Mouse (Mus musculus) forebrain, embryonic 16.5 days (tissue): ENCODE results near the gene Sumo1. TPM values are rescaled to one million over a fixed set of nuclear protein-coding genes. Genes with fewer than 3 reads are reported as not detected.
A peak's percentile ranks its signal among the peaks of the same experiment; 100 is the strongest.

ENCODE experiments used
- ATAC-seq: fragments of 200-750 bp; cut with Nextera tagmentation; 2 replicates; pipeline ENCODE4 v1.8.0; 2017; ENCODE audit warnings: mild to moderate bottlenecking, moderate library complexity
- H3K27ac ChIP-seq: fragments of 300-500 bp; sonication (generic); 2 replicates; pipeline ENCODE4 v1.5.1; 2014; ENCODE audit warnings: low read length, control low read depth
- H3K27me3 ChIP-seq: fragments of 300-500 bp; sonication (generic); replicated peaks from 2 replicates; pipeline ENCODE4 v1.6.1; 2014; ENCODE audit warnings: low read length; ENCODE audit not compliant: control insufficient read depth, insufficient read depth
- H3K36me3 ChIP-seq: fragments of 300-500 bp; sonication (generic); 2 replicates; pipeline ENCODE4 v1.6.1; 2014; ENCODE audit not compliant: control insufficient read depth, insufficient read depth
- H3K4me1 ChIP-seq: fragments of 300-500 bp; sonication (generic); replicated peaks from 2 replicates; pipeline ENCODE4 v1.6.1; 2014; ENCODE audit warnings: low read length; ENCODE audit not compliant: control insufficient read depth, insufficient read depth
- H3K4me2 ChIP-seq: fragments of 300-500 bp; sonication (generic); 2 replicates; pipeline ENCODE4 v1.6.1; 2014; ENCODE audit warnings: mild to moderate bottlenecking, low read length, control low read depth
- H3K4me3 ChIP-seq: fragments of 300-500 bp; sonication (generic); replicated peaks from 2 replicates; pipeline ENCODE4 v1.5.1; 2014; ENCODE audit warnings: mild to moderate bottlenecking, low read length, control low read depth
- H3K9ac ChIP-seq: fragments of 300-500 bp; sonication (generic); replicated peaks from 2 replicates; pipeline ENCODE4 v1.6.1; 2014; ENCODE audit warnings: low read depth, low read length, control low read depth
- H3K9me3 ChIP-seq: fragments of 300-500 bp; sonication (generic); 2 replicates; pipeline ENCODE4 v1.6.1; 2016; ENCODE audit warnings: low read length; ENCODE audit not compliant: control insufficient read depth
- WGBS: fragments of 180-500 bp; shearing (Covaris S2); extraction: QIAGEN DNeasy Blood & Tissue Kit; methylation state at CpG from one replicate; pipeline ENCODE4 v1.1.7; 2014; 5-methylcytosine and 5-hydroxymethylcytosine counted together
- polyA plus RNA-seq: library from polyadenylated mRNA; unstranded; fragments of >200 nt; fragmentation: Nextera tagmentation; extraction: Ambion mirVana; gene quantifications from 2 replicates; pipeline ENCODE4 v1.2.1, GENCODE M21; 2015

Gene Sumo1
- polyA plus RNA-seq, 1 experiment from 2014 or later = 406 TPM

DNA sequence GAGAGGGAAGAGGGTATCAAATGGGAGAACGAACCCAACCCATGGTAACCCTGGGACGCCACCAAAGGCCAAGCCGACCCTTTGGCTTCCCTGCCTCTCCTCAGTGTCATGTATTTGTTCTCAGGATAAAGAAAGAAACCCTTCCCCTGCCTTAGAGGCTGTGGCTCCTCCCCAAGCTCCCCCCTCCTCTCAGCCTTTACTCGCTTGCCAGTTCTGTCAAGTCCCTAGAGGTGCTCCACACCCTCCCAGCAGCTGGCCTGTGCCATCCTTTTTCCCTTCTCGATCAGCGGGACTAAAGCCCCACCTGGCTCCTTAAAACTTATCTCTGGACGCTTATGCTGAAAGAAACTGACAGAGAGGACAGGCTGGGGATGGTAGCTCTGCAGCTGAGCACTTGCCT is 63.6 kb downstream of the Sumo1 start:
- H3K27ac ChIP-seq = no peak overlapping the region
- WGBS = 58% methylated on average over 7 of the region's 7 CpGs
- ATAC-seq = no peak
- no peak overlapping the region for H3K9ac ChIP-seq
- no peaks in the 10 kb centered on the region for H3K27me3 ChIP-seq
- H3K4me2 ChIP-seq = no peak overlapping the region
- no peak overlapping the region for H3K4me3 ChIP-seq
- no peaks in the 10 kb centered on the region for H3K36me3 ChIP-seq
- peaks cover 12% of the 10 kb centered on the region for H3K4me1 ChIP-seq
- H3K9me3 ChIP-seq = no peaks in the 10 kb centered on the region

DNA sequence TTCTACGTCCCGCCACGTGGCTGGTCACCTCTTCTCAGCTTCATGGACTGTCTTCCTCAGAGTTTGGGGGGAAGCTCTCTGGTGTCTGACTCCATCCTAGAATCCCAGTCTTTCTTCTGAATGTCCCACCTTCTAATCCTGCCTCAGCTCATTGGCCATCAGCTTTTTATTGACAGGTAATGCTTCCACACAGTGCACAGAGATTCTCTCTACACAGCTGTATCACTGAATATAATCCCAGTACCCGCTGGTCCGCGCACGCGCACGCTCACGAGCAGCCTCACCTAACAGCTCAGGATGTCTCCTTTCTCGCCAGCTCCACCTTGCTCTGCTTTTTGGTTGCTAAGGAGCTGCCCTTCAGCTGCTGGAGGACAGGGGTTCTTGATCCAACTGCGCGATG is 64.2 kb downstream of the Sumo1 start:
- Histone ChIP-seq H3K27me3 (no peaks in the 10 kb centered on the region), H3K27ac (no peak overlapping the region), H3K9ac (no peak overlapping the region), H3K4me1 (peaks cover 12% of the 10 kb centered on the region), H3K36me3 (no peaks in the 10 kb centered on the region), H3K9me3 (no peaks in the 10 kb centered on the region), H3K4me2 (no peak overlapping the region), H3K4me3 (no peak overlapping the region)
- 90% methylated on average over 13 of the region's 13 CpGs for WGBS
- ATAC-seq = no peak

DNA sequence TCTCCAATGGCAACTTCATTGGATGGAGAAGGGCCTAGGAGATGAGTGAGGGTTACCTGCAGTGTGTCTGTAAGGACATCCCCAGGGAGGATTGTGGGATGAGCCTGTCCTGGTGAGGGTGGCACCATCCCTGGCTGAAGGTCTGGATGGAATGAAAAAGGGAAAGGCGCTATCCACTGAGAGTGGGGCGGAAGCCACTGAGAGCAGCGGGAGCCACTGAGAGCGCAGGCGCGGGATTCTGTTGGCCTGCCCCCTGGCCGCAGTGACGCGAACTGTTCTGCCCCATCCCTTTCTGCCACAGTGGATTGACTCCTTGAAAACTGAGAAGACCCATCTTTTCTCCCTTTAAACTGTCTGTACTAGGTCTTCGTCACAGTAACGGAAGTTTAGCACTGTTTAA is 66.7 kb downstream of the Sumo1 start:
- WGBS = 20% methylated on average over 11 of the region's 11 CpGs
- Histone ChIP-seq H3K4me2 (no peak overlapping the region), H3K9ac (no peak overlapping the region), H3K4me1 (peaks cover 12% of the 10 kb centered on the region), H3K4me3 (no peak overlapping the region), H3K27me3 (no peaks in the 10 kb centered on the region), H3K9me3 (no peaks in the 10 kb centered on the region), H3K36me3 (no peaks in the 10 kb centered on the region), H3K27ac (no peak overlapping the region)
- ATAC-seq = peak; percentile 27; the same call in 1 of the 2 replicates

DNA sequence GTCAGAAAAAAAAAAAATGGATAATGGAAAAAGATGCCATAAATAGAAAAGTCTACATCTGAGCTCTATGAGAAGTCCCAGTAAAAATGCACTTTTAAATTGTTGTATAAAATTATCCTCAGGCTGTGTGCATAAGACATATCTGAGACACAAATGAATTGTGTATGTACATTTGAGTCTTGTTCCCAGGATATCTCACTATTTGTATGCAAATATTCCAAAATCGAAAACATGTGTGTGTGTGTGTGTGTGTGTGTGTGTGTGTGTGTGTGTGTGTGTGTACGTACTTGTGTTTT is 67.3 kb downstream of the Sumo1 start:
- H3K27ac ChIP-seq = no peak overlapping the region
- no peaks in the 10 kb centered on the region for H3K36me3 ChIP-seq
- no peak for ATAC-seq
- H3K4me1 ChIP-seq = peaks cover 12% of the 10 kb centered on the region
- no peaks in the 10 kb centered on the region for H3K27me3 ChIP-seq
- no peaks in the 10 kb centered on the region for H3K9me3 ChIP-seq
- no peak overlapping the region for H3K4me3 ChIP-seq
- H3K9ac ChIP-seq = no peak overlapping the region
- H3K4me2 ChIP-seq = no peak overlapping the region
- 82% methylated on average over 2 of the region's 2 CpGs for WGBS

DNA sequence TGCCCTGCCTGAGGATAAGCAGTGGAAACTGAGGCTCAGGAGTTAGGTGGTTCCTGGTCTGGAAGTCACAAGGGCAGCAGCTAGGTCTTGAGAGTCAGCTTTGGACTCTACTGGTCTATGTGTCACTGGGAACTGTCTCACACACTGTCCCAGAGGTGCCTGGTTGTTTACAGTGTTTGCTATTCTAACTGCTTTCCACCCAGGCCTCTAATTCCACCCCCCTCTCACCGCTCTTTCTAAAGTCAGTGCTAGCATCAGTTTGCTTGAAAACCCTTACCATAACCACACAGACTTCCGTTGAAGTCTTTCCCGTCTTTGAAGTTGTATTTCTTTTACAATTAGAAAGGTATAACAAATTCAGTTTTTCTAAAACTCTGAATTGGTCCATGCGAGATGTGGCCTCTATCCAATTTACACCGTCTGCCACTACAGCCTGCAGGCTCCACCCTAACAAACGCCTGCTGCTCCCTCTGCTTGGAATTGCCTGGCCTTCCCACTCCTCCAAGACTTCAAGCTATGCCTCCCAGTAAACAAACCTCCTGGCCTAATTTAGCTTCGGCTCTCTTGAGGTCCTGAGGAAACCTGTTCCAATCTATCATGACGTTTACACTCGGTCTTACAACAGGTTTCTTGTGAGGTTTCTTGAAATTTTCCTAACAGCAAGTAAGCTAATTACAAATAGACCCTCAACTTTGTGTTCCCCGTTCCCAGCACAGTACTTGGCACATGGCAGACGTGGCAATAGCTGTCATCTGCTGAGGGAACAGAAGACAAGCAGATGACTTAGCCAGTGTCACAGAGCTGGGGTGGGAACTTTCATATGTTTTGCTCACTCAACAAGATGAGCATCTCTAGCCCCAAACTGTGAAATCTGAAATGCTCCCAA is 67.9 kb downstream of the Sumo1 start:
- Histone ChIP-seq H3K27me3 (no peaks in the 10 kb centered on the region), H3K4me2 (no peak overlapping the region), H3K27ac (peak overlapping the region; percentile 49; the same call in 1 of the 2 replicates), H3K4me1 (peaks cover 12% of the 10 kb centered on the region), H3K9me3 (no peaks in the 10 kb centered on the region), H3K36me3 (no peaks in the 10 kb centered on the region), H3K4me3 (no peak overlapping the region), H3K9ac (no peak overlapping the region)
- peak; percentile 87 for ATAC-seq
- 41% methylated on average over 11 of the region's 11 CpGs for WGBS

DNA sequence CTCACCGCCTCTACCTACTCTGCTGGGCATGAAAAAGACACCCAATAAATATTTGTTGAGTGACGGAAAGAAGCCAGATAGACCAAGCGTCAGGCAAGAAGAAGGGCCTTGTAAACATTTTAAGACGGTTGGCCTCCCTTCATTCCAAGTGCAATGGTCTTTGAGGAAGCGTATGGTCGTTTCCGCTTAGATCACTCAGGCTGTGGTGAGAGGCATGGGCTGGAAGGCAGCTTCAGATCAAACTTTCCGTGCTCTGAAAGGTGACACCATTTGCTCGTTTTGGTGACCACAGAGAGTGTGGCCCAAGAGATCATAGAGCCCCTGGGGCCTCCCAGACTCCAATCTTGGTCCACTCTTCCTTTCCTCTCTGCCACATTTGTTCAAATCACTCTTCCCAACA is 75.0 kb downstream of the Sumo1 start:
- peaks cover 13% of the 10 kb centered on the region for H3K4me1 ChIP-seq
- H3K4me3 ChIP-seq = no peak overlapping the region
- ATAC-seq = no peak
- H3K9ac ChIP-seq = no peak overlapping the region
- no peak overlapping the region for H3K27ac ChIP-seq
- no peaks in the 10 kb centered on the region for H3K9me3 ChIP-seq
- H3K27me3 ChIP-seq = no peaks in the 10 kb centered on the region
- WGBS = 87% methylated on average over 9 of the region's 9 CpGs
- no peak overlapping the region for H3K4me2 ChIP-seq
- no peaks in the 10 kb centered on the region for H3K36me3 ChIP-seq

DNA sequence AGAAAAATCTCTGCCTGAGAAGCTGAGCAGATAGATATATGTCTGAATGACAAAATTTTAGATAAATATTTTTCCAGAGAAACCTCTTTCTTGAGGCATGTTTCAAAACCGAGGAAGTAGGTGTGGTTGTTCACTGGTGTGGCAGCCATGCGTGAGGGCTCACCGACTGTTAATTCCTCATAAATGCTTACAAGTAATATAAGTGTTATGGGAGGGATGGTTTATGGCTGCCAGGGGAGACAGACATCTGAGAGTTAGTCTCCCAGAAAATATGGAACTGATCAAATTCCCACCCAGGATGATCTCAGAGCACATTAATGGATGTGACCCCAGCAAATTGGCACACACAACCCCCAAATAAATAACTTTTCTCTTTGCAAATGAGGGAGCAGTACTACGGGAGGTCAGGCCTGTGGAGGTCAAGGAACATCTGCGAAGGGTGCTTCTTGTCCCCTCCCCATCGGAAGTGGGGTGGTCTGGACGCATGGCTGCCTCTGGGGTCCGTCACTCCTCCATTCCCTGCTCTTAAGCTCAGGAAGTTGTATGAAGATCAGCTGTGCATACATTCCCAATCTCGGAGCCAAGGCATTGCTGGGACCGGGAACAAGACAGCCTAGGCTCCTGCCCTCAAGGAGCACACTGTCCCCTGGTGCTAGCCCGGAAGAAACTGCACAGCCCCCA is 75.9 kb downstream of the Sumo1 start:
- 91% methylated on average over 11 of the region's 11 CpGs for WGBS
- Histone ChIP-seq H3K36me3 (no peaks in the 10 kb centered on the region), H3K4me1 (peaks cover 13% of the 10 kb centered on the region), H3K27ac (no peak overlapping the region), H3K27me3 (no peaks in the 10 kb centered on the region), H3K4me3 (no peak overlapping the region), H3K9ac (no peak overlapping the region), H3K9me3 (no peaks in the 10 kb centered on the region), H3K4me2 (no peak overlapping the region)
- no peak for ATAC-seq

DNA sequence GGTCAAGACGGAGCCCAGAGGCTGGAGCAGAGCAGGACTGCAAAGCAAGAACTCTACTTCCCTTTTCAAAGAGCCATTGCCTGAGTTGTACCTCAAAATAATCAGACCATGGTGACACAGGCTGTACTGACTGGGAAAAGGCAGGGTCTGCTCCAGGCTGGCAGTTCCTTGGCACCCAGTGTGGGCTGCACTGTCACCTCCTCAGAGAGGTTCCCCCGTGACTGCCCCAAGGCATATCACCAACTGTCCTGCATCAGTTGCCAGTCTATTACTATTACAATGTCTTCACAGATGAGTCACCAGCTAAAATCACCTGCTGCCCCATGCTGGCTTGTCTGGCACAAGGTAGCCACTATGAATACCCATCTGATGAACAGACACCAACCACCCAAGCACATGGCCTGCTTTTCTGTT is 77.0 kb downstream of the Sumo1 start:
- H3K27me3 ChIP-seq = no peaks in the 10 kb centered on the region
- no peak for ATAC-seq
- WGBS = 55% methylated on average over 2 of the region's 2 CpGs

DNA sequence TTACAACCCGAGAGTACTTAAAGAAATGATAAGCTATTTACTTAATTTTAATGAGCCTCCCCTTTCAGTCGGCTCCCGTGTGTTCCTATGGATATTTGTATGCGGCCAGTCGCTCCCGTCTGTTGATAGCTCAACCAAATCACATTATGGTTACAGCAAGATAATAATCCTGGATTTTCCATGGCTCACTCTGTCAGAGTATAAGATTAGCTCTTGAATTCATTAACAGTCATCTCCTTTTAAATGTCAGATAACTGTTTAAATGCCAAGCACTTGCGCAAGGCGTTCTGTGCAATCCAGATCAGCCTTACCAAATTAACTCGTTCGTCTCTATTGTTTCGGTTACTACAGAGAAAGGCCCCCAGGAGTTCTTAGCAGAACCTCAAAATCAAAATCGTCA is 77.8 kb downstream of the Sumo1 start:
- Histone ChIP-seq H3K4me2 (peak overlapping the region; percentile 40), H3K4me1 (peaks cover 13% of the 10 kb centered on the region), H3K27me3 (no peaks in the 10 kb centered on the region), H3K9ac (no peak overlapping the region), H3K27ac (peak overlapping the region; percentile 58; the same call in 1 of the 2 replicates), H3K36me3 (no peaks in the 10 kb centered on the region), H3K4me3 (peak overlapping the region; percentile 5; the same call in 1 of the 2 replicates), H3K9me3 (no peaks in the 10 kb centered on the region)
- 3% methylated on average over 12 of the region's 12 CpGs for WGBS
- peak; percentile 67 for ATAC-seq

More for the DNA sequence above, 77.0 kb downstream of the Sumo1 start:
- Histone ChIP-seq H3K9me3 (no peaks in the 10 kb centered on the region), H3K9ac (no peak overlapping the region), H3K36me3 (no peaks in the 10 kb centered on the region), H3K27ac (no peak overlapping the region; the same call in 1 of the 2 replicates), H3K4me2 (no peak overlapping the region), H3K4me1 (peaks cover 13% of the 10 kb centered on the region), H3K4me3 (no peak overlapping the region)
